Comparison of ENCODE assay signal across 7 mouse cellular contexts in the genomic region with DNA sequence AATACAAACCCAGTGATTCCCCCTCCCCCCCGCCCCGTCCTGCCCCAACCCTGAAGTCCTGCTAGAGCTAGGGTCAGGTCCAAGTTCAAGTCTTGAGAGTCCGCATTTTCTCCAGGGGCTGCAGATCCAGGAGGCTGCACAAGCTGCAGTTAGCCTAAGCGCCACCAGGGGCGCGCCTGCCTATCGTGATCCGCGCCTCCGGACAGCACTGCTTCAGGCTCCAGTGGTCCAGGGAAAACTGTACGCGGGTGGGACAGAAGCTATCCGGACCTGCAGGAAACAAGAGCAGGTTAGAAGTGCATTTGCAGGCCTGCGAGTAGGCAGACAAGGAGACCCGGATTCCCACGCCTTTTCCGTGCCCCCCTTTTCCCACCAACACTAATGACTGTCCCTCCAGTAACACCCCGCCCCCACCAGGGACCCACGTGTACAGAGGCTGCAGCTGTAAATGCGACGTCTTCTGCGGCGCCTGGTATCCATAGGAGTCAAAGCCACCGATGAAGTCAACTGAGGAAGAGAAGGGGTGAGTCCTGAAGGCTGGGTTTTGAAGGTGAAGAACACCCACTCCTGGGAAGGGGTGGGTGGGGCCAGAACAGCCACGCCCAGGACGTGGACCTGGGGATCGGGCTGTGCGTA. TPM values are rescaled to one million over a fixed set of nuclear protein-coding genes. Genes with fewer than 3 reads are reported as not detected.
DNase-seq lines count a peak whose midpoint lies in the region; ATAC-seq and TF ChIP-seq lines count a peak whose summit lies in the region.

No protein-coding gene starts in this region.

- peak; percentile 56 to 62 for DNase-seq in adrenal gland, postnatal 4 days (ENCODE audit: low spot score in 2 of 2)
- DNase-seq in embryonic facial prominence, embryonic 10.5 days (ENCODE audit: low spot score) = peak; percentile 79
- peak; percentile 86 for DNase-seq in midbrain, embryonic 14.5 days
- DNase-seq in spleen, postnatal 10 days (ENCODE audit: low spot score in 2 of 2) = peak; percentile 70 to 86

- H3K4me1 ChIP-seq in embryonic facial prominence, embryonic 10.5 days = peaks cover 8% of the 10 kb centered on the region
- no peaks in the 10 kb centered on the region for H3K4me1 ChIP-seq in intestine, postnatal 0 days (replicated peaks; ENCODE audit: control insufficient read depth, insufficient read depth, low read length)
- H3K4me1 ChIP-seq in limb, embryonic 13.5 days = peaks cover 6% of the 10 kb centered on the region
- H3K4me1 ChIP-seq in midbrain, embryonic 14.5 days (ENCODE audit: control insufficient read depth, insufficient read depth, low read length) = no peaks in the 10 kb centered on the region

- WGBS in embryonic facial prominence, embryonic 10.5 days = 28% methylated on average over 28 of the region's 28 CpGs
- WGBS in intestine, postnatal 0 days = 13% methylated on average over 28 of the region's 28 CpGs
- 23% methylated on average over 28 of the region's 28 CpGs for WGBS in limb, embryonic 13.5 days
- 25% methylated on average over 28 of the region's 28 CpGs for WGBS in midbrain, embryonic 14.5 days

- ATAC-seq in granulocyte monocyte progenitor cell, adult 5-6 weeks (replicated peaks; ENCODE audit: poor library complexity, severe bottlenecking) = peak; percentile 82
- peak; percentile 55 for ATAC-seq in intestine, postnatal 0 days
- ATAC-seq in limb, embryonic 13.5 days (ENCODE audit: low FRiP score, low read depth) = no peak
- peak; percentile 43 for ATAC-seq in midbrain, embryonic 14.5 days (ENCODE audit: low FRiP score, low TSS enrichment)

- TF ChIP-seq CTCF in intestine, postnatal 0 days (IDR thresholded peaks at IDR 0.05; ENCODE audit: low read depth) = peak; percentile 88

- H3K36me3 ChIP-seq in embryonic facial prominence, embryonic 10.5 days (replicated peaks) = peaks cover 64% of the 10 kb centered on the region
- no peaks in the 10 kb centered on the region for H3K36me3 ChIP-seq in intestine, postnatal 0 days (ENCODE audit: control insufficient read depth, insufficient read depth)
- peaks cover 22% of the 10 kb centered on the region for H3K36me3 ChIP-seq in limb, embryonic 13.5 days
- peaks cover 31% of the 10 kb centered on the region for H3K36me3 ChIP-seq in midbrain, embryonic 14.5 days (ENCODE audit: control insufficient read depth, insufficient read depth, low read length)

- H3K4me2 ChIP-seq in intestine, postnatal 0 days (replicated peaks; ENCODE audit: low read depth) = peak overlapping the region; percentile 69
- peak overlapping the region; percentile 55 for H3K4me2 ChIP-seq in limb, embryonic 13.5 days (replicated peaks)
- no peak overlapping the region for H3K4me2 ChIP-seq in midbrain, embryonic 14.5 days (ENCODE audit: low read length)

- H3K27ac ChIP-seq in embryonic facial prominence, embryonic 10.5 days (replicated peaks) = no peak overlapping the region
- no peak overlapping the region for H3K27ac ChIP-seq in intestine, postnatal 0 days (ENCODE audit: low read depth, low read length)
- no peak overlapping the region for H3K27ac ChIP-seq in limb, embryonic 13.5 days
- no peak overlapping the region for H3K27ac ChIP-seq in midbrain, embryonic 14.5 days (replicated peaks; ENCODE audit: low read depth, low read length)

- peaks cover 2% of the 10 kb centered on the region; the same call in 1 of the 2 replicates for H3K9me3 ChIP-seq in embryonic facial prominence, embryonic 10.5 days
- no peaks in the 10 kb centered on the region for H3K9me3 ChIP-seq in intestine, postnatal 0 days (ENCODE audit: control insufficient read depth)
- H3K9me3 ChIP-seq in limb, embryonic 13.5 days = peaks cover 4% of the 10 kb centered on the region; the same call in 1 of the 2 replicates
- H3K9me3 ChIP-seq in midbrain, embryonic 14.5 days (ENCODE audit: control insufficient read depth, low read length) = no peaks in the 10 kb centered on the region

- H3K4me3 ChIP-seq in embryonic facial prominence, embryonic 10.5 days = no peak overlapping the region; the same call in 1 of the 2 replicates
- H3K4me3 ChIP-seq in intestine, postnatal 0 days (ENCODE audit: low read depth, low read length) = peak overlapping the region; percentile 18; the same call in 1 of the 2 replicates
- H3K4me3 ChIP-seq in limb, embryonic 13.5 days = no peak overlapping the region
- no peak overlapping the region for H3K4me3 ChIP-seq in midbrain, embryonic 14.5 days (replicated peaks; ENCODE audit: low read depth, low read length)

- H3K9ac ChIP-seq in intestine, postnatal 0 days (ENCODE audit: low read depth, low read length) = no peak overlapping the region
- H3K9ac ChIP-seq in limb, embryonic 13.5 days = 0 out of 2 replicates have a peak overlapping the region, but pooled peaks have one; percentile 40
- H3K9ac ChIP-seq in midbrain, embryonic 14.5 days (replicated peaks; ENCODE audit: low read length) = no peak overlapping the region

- no peaks in the 10 kb centered on the region for H3K27me3 ChIP-seq in embryonic facial prominence, embryonic 10.5 days (replicated peaks; ENCODE audit: low read depth, poor library complexity, severe bottlenecking)
- no peaks in the 10 kb centered on the region for H3K27me3 ChIP-seq in intestine, postnatal 0 days (replicated peaks; ENCODE audit: control insufficient read depth, insufficient read depth, low read length)
- H3K27me3 ChIP-seq in limb, embryonic 13.5 days = no peaks in the 10 kb centered on the region
- H3K27me3 ChIP-seq in midbrain, embryonic 14.5 days (ENCODE audit: control insufficient read depth, insufficient read depth, low read length) = no peaks in the 10 kb centered on the region

RNA-seq across cellular contexts. Expression of a gene that starts 42.2 kb away (rescaled TPM):
- 10 to 100 TPM in 1 of 2 experiments, 1 to 10 TPM in 1; 7.8 to 13.1 TPM for total RNA-seq in adrenal gland, postnatal 4 days (2021)
- polyA plus RNA-seq in embryonic facial prominence, embryonic 10.5 days (2016; fragmentation: Nextera tagmentation; extraction: Ambion mirVana) = 4.5 and 6.2 TPM in 2 replicates
- not detected in 2 replicates for total RNA-seq in granulocyte monocyte progenitor cell, adult 5-6 weeks (2014; fragmentation: Nextera tagmentation)
- not detected in 2 replicates for total RNA-seq in granulocyte monocyte progenitor cell, adult 5-6 weeks (2017)
- polyA plus RNA-seq in intestine, postnatal 0 days (2015; fragmentation: Nextera tagmentation; extraction: Ambion mirVana) = 0.09 and 0.20 TPM in 2 replicates
- 2.6 and 3.0 TPM in 2 replicates for polyA plus RNA-seq in limb, embryonic 13.5 days (2015; fragmentation: Nextera tagmentation; extraction: Ambion mirVana)
- polyA plus RNA-seq in midbrain, embryonic 14.5 days (2014; fragmentation: Nextera tagmentation; extraction: Ambion mirVana) = 25.7 and 76.6 TPM in 2 replicates
